Mouse (Mus musculus) retina, embryonic 14.5 days (tissue): ENCODE results near the gene Akr1c13.

Experiments used
- DNase-seq: peaks from one replicate; pipeline ENCODE4 v3.0.0-alpha.2; 2015; ENCODE audit warnings: low spot score

The Akr1c13 gene

GRCm38 (mm10) chr13:4244861-4245559 is 54.1 kb downstream of the Akr1c13 start:
- peak; percentile 68 for DNase-seq

GRCm38 (mm10) chr13:4249347-4249746 is 58.4 kb downstream of the Akr1c13 start:
- no peak for DNase-seq
